Mouse (Mus musculus) embryonic facial prominence, embryonic 10.5 days (tissue): ENCODE measurements around the gene Olfr17. TPM values are rescaled to one million over a fixed set of nuclear protein-coding genes. Genes with fewer than 3 reads are reported as not detected.
"Not testable (repeated sequence)": the region's sequence is repeated elsewhere in the genome, so short reads cannot be mapped to it uniquely, and the experiment has no call there.

Experiments used
- DNase-seq: peaks from one replicate; pipeline ENCODE4 v3.0.0-alpha.2; 2017; ENCODE audit warnings: low spot score
- H3K27ac ChIP-seq: fragments of 300-500 bp; sonication (generic); replicated peaks from 2 replicates; pipeline ENCODE4 v1.5.1; 2016; ENCODE audit warnings: mild to moderate bottlenecking
- H3K27me3 ChIP-seq: fragments of 300-500 bp; sonication (generic); replicated peaks from 2 replicates; pipeline ENCODE4 v1.6.1; 2016; ENCODE audit warnings: low read depth, mild to moderate bottlenecking; ENCODE audit not compliant: poor library complexity, severe bottlenecking
- H3K36me3 ChIP-seq: fragments of 300-500 bp; sonication (generic); replicated peaks from 2 replicates; pipeline ENCODE4 v1.6.1; 2016; ENCODE audit warnings: mild to moderate bottlenecking, moderate library complexity
- H3K4me1 ChIP-seq: fragments of 300-500 bp; sonication (generic); 2 replicates; pipeline ENCODE4 v1.6.1; 2016
- H3K4me3 ChIP-seq: fragments of 300-500 bp; sonication (generic); 2 replicates; pipeline ENCODE4 v1.5.1; 2016; ENCODE audit warnings: mild to moderate bottlenecking, moderate library complexity
- H3K9me3 ChIP-seq: fragments of 300-500 bp; sonication (generic); 2 replicates; pipeline ENCODE4 v1.6.1; 2016; ENCODE audit warnings: mild to moderate bottlenecking
- WGBS: fragments of 180-500 bp; shearing (Covaris S2); methylation state at CpG from one replicate; pipeline ENCODE4 v1.1.7; 2016; 5-methylcytosine and 5-hydroxymethylcytosine counted together
- polyA plus RNA-seq: library from polyadenylated mRNA; unstranded; fragments of >200 nt; fragmentation: Nextera tagmentation; extraction: Ambion mirVana; gene quantifications from 2 replicates; pipeline ENCODE4 v1.2.1, GENCODE M21; 2016

Olfr17 gene
- not detected in 2 replicates for polyA plus RNA-seq

DNA sequence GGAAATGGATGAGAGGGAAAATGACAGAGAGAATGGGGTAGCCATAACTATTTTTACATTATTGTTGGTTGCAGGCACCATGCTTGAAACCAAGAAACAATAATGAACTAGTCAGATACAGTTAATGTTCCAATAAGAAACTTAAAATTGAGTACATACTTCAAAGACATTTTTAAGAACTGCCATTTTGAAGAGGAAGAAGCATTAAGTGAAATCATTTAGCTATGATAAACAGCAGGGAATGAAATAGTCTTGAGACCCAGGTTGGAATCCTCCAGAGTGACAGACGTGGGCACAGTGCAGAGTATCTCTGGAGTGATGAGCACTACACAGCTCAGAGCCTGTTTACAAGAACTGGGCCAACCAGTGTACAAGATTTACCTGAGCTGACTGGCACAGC, at the start of gene Olfr17:
Gene Olfr17 (plus strand): TSS at position 301 of the 400 bp plus-strand sequence.
- H3K36me3 ChIP-seq, result no peaks in the 10 kb centered on the region
- no peak for DNase-seq
- no peaks in the 10 kb centered on the region for H3K27me3 ChIP-seq
- H3K9me3 ChIP-seq, result 0 out of 2 replicates have a peak, but pooled peaks cover 3% of the 10 kb centered on the region
- H3K4me3 ChIP-seq, result no peak within 1 kb of the TSS
- H3K27ac ChIP-seq, result no peak within 1 kb of the TSS
- 65% methylated on average over 1 of the region's 1 CpGs for WGBS
- H3K4me1 ChIP-seq, result no peaks in the 10 kb centered on the region

DNA sequence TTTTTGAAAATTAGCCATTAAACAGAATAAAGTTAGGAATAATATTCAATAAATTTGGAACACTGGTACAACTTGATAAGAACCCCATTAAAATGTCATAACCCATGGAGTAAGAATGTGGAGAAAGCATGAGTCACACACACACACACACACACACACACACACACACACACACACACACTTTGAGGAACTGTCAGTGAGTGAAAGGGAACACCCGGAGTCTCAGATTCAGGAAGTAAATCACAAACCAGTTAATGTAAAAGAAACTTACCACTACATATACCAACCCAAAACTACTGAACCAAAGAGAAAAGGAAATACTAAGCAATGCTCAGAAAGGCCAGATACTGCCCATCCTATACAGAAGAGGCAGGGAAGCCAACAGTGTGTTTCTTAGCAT, 48.6 kb upstream of the Olfr17 start:
- Histone ChIP-seq H3K36me3 (no peaks in the 10 kb centered on the region), H3K4me1 (no peaks in the 10 kb centered on the region), H3K9me3 (no peaks in the 10 kb centered on the region), H3K27ac (no peak overlapping the region), H3K4me3 (no peak overlapping the region), H3K27me3 (no peaks in the 10 kb centered on the region)
- WGBS, result 87% methylated on average over 1 of the region's 1 CpGs
- DNase-seq, result no peak

GRCm38 (mm10) chr7:107045833-107046232, 47.2 kb upstream of the Olfr17 start:
- Histone ChIP-seq H3K27ac (no peak overlapping the region), H3K27me3 (no peaks in the 10 kb centered on the region), H3K9me3 (no peaks in the 10 kb centered on the region), H3K4me1 (no peaks in the 10 kb centered on the region), H3K4me3 (no peak overlapping the region), H3K36me3 (no peaks in the 10 kb centered on the region)
- WGBS, result 8% methylated on average over 5 of the region's 5 CpGs
- no peak for DNase-seq

DNA sequence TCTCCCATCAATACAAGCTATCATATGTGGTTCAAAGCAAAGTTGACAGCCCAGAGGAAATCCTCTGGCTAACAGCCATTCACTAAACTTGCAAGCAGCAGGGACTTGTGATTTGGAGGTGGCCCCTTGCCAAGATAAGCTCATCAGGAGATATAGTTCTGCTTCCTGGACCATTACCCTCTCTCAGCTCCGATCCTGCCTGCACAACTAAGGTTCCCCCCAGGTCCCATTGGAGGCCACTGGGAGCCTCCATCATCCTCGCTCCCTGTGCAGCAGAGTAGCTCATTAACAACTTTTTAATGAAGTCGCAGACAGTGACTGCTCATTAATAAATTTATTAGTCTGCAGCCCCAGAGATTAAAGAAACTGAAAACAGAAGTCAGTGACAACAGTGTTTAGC, 45.4 kb upstream of the Olfr17 start:
- H3K4me1 ChIP-seq, result no peaks in the 10 kb centered on the region
- no peaks in the 10 kb centered on the region for H3K9me3 ChIP-seq
- H3K27me3 ChIP-seq, result no peaks in the 10 kb centered on the region
- DNase-seq, result no peak
- no peak overlapping the region for H3K4me3 ChIP-seq
- H3K27ac ChIP-seq, result no peak overlapping the region
- no peaks in the 10 kb centered on the region for H3K36me3 ChIP-seq
- 72% methylated on average over 3 of the region's 3 CpGs for WGBS

- H3K4me1 ChIP-seq, result no peaks in the 10 kb centered on the region
- no peak within 1 kb of the TSS for H3K4me3 ChIP-seq
- no peak for DNase-seq
- no peak within 1 kb of the TSS for H3K27ac ChIP-seq
- H3K36me3 ChIP-seq, result no peaks in the 10 kb centered on the region
- peaks cover 14% of the 10 kb centered on the region; the same call in 1 of the 2 replicates for H3K9me3 ChIP-seq
- 89% methylated on average over 2 of the region's 2 CpGs for WGBS
- no peaks in the 10 kb centered on the region for H3K27me3 ChIP-seq
These were observed 22.3 kb upstream of the Olfr17 start, which contains the start of gene Olfr714 for GRCm38 (mm10) chr7:107070681-107071080. Gene Olfr714 (plus strand): TSS chr7:107070981.

GRCm38 (mm10) chr7:107110269-107110668, 17.2 kb downstream of the Olfr17 start, which contains the start of gene Olfr715b:
Gene Olfr715b (minus strand): TSS chr7:107110369.
- DNase-seq, H3K4me3 ChIP-seq, H3K4me1 ChIP-seq, H3K9me3 ChIP-seq, H3K27ac ChIP-seq, H3K36me3 ChIP-seq, H3K27me3 ChIP-seq: not testable (repeated sequence)
- WGBS, result 88% methylated on average over 2 of the region's 2 CpGs

DNA sequence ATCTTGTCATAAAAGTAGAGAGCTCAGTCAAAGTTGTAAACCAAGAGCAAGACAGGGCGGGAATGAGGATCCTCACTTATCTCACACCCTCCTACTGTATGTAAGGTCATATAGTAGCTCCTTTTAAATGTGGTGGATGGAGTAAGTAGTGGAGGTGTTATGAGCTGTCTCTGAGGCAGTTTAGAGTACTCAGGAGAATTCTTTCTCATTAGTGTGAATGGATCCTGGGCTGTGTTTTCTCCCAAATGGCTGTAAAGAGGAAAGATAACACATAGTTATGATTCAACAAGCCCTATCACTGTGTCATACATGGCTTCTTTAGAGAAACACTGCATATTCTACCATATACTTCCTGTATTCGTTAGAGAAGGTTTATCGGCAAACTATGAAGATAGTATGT, 38.0 kb downstream of the Olfr17 start, which contains the start of gene Olfr715:
Gene Olfr715 (minus strand): TSS at position 101 of the 400 bp plus-strand sequence.
- not testable (repeated sequence) for H3K4me3 ChIP-seq, H3K36me3 ChIP-seq, H3K27me3 ChIP-seq, H3K4me1 ChIP-seq, H3K9me3 ChIP-seq, DNase-seq, H3K27ac ChIP-seq
- 83% methylated on average over 3 of the region's 3 CpGs for WGBS

GRCm38 (mm10) chr7:107138027-107138426, 45.0 kb downstream of the Olfr17 start, which contains the start of gene Olfr716:
Gene Olfr716 (plus strand): TSS chr7:107138327.
- H3K4me3 ChIP-seq, H3K27ac ChIP-seq, H3K27me3 ChIP-seq, H3K9me3 ChIP-seq, H3K4me1 ChIP-seq, H3K36me3 ChIP-seq, DNase-seq: not testable (repeated sequence)
- 71% methylated on average over 2 of the region's 2 CpGs for WGBS

Other genes starting within 250 kb of the Olfr17 start
- gene Olfr703, start 249.9 kb upstream of the Olfr17 start, polyA plus RNA-seq, result not detected in 2 replicates
- gene Olfr704, start 230.0 kb upstream of the Olfr17 start, polyA plus RNA-seq, result not detected in 2 replicates
- not detected in 2 replicates for gene Olfr705, start 216.3 kb upstream of the Olfr17 start, polyA plus RNA-seq
- gene Olfr706, start 205.1 kb upstream of the Olfr17 start, polyA plus RNA-seq, result not detected in 2 replicates
- gene Olfr707, start 192.0 kb upstream of the Olfr17 start, polyA plus RNA-seq, result not detected in 2 replicates
- gene Olfr1532-ps1, start 185.2 kb upstream of the Olfr17 start, polyA plus RNA-seq, result not detected in 2 replicates
- gene Olfr709-ps1, start 161.0 kb upstream of the Olfr17 start, polyA plus RNA-seq, result not detected in 2 replicates
- not detected in 2 replicates for gene Olfr710, start 144.9 kb upstream of the Olfr17 start, polyA plus RNA-seq
- gene Olfr6, start 129.3 kb upstream of the Olfr17 start, polyA plus RNA-seq, result not detected in 2 replicates
- gene Olfr711, start 117.8 kb upstream of the Olfr17 start, polyA plus RNA-seq, result not detected in 2 replicates
- gene Olfr2, start 87.1 kb upstream of the Olfr17 start, polyA plus RNA-seq, result not detected in 2 replicates
- not detected in 2 replicates for gene Olfr713, start 62.0 kb upstream of the Olfr17 start, polyA plus RNA-seq
- gene Olfr714, start 22.2 kb upstream of the Olfr17 start, polyA plus RNA-seq, result not detected in 2 replicates
- not detected in 2 replicates for gene Olfr715b, start 17.1 kb downstream of the Olfr17 start, polyA plus RNA-seq
- gene Olfr715, start 37.9 kb downstream of the Olfr17 start, polyA plus RNA-seq, result not detected in 2 replicates
- gene Olfr716, start 45.1 kb downstream of the Olfr17 start, polyA plus RNA-seq, result not detected in 2 replicates
- not detected in 2 replicates for gene Nlrp14, start 73.8 kb downstream of the Olfr17 start, polyA plus RNA-seq
- gene Rbmxl2, start 116.2 kb downstream of the Olfr17 start, polyA plus RNA-seq, result not detected in 2 replicates